Mouse (Mus musculus) left cerebral cortex, postnatal 36 days (tissue): ENCODE results near the gene Pik3ip1. TPM values are rescaled to one million over a fixed set of nuclear protein-coding genes. Genes with fewer than 3 reads are reported as not detected.

ENCODE experiments used
- DNase-seq, 2 experiments: peaks; one replicate each; pipeline ENCODE4 v3.0.0; 2021 to 2022; ENCODE audit warnings: low spot score in 2 of 2, mixed read lengths in 1 of 2
- intact Hi-C: fragments of 180-260 bp; cut with DNase I; formaldehyde crosslinking; loops from one replicate; pipeline ENCODE4 v1.15.1; 2025
- total RNA-seq, 2 experiments: library from RNA; stranded (reverse); gene quantifications; 2 replicates each; pipeline ENCODE4 v1.2.3; 2021

The Pik3ip1 gene
- total RNA-seq, 2 experiments from 2014 or later = 32.6 to 34.3 TPM

DNA sequence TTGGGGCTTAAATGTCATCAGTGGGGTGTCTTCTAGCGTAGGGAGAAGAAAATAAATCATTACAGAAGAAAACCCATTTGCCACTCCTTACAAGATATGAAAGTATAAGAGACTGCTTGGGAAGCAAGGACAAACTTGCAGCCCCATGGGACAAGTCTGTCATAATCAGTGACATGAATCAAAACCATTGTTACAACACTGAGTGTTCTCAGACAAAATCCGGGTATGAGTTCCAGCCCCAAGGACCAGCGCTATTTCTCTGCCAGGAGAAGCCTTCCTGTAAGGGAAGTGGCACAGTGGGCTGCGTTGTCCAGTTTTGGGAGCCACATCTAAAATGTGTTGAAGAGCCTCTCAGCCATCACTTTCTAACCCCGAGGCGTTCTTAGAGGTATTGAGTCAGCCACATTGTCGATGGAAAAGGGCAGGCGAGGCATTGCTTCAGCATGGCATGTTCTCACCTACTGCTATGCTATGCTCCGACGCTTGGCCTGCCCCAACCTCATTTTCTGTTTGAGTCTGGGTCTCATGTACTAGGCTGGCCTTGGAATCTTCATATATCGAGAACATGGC, 4.0 kb downstream of the Pik3ip1 start:
- DNase-seq = no peak
- intact Hi-C loops = no loop called here

DNA sequence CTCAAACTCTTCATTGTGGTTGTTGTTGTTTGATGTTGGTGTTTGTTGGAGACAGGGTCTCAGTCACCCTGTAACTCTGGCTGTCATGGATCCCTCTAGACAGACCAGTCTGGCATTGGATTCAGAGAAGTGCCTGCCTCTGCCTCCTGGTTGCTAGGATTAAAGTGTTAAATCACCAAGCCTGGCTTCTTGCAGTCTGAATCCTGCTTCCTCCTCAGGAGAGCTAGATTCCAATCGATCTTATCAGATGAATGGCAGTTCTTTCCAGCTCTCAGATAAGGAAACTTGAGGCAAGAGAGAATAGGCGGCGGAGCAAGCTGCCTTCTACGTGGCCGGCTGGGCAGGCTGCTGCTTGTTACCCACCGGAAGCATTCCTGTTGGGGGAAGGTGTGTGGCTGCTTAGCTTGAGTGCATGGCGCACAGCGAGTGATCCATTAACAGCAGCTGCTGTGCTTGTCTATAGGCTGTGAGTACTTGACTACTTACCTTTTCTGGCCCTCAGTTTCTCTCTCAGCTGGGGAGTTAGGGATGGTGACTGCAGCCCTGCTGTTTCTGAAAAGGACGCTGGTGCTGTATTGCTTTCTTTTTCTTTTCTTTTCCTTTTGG, 4.6 kb downstream of the Pik3ip1 start:
- DNase-seq = no peak
- intact Hi-C loops = no loop called here

DNA sequence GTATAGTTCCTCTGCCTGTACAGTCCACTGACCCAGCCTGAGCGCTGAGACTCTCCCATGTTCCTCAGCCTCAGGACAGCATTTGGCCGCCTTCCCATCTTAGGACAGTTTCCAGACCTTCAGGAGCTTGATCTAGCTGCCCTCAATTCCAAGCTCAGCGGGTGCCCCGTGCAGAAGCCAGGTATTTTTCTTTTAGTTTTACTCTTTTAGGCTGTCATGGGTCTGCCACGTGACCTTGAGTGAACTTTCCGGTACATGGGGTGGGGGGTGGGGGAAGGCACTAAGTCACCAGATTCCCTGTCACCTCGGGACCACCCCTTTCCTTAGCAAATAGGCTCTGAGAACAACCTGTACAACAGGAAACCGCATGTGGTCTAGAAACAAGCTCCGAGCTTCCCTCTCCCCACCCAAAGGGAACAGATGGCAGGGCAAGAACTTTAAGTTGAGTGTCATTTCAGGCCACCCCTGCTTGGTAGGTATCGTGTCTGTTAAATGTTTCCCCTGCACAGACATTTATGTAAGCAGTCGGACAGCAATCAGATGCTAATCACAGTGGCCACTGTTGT, 5.5 kb downstream of the Pik3ip1 start:
- no peak for DNase-seq
- intact Hi-C loops = no loop called here

DNA sequence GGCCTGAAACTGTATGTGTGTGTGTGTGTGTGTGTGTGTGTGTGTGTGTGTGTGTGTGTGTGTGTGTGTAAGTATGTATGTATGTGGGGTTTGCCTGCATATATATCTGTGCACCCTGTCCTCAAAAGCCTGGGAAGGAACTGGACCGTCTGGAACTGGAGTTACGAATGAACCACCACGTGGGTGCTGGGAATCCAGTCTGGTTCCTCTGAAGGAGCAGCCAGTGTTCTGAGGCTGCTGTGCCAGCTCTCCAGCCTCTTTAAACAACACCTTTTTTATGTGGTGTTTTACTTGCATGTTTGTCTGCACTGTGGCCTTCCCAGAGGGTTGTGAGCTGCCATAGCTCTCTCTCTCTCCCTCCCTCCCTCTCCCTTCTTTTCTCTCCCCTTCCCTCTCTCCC, 6.4 kb downstream of the Pik3ip1 start:
- no peak for DNase-seq
- intact Hi-C loops = no loop called here

GRCm38 (mm10) chr11:3337173-3337955, 7.2 kb downstream of the Pik3ip1 start:
- peak; percentile 75 to 76 for DNase-seq
- intact Hi-C loops = no loop called here

DNA sequence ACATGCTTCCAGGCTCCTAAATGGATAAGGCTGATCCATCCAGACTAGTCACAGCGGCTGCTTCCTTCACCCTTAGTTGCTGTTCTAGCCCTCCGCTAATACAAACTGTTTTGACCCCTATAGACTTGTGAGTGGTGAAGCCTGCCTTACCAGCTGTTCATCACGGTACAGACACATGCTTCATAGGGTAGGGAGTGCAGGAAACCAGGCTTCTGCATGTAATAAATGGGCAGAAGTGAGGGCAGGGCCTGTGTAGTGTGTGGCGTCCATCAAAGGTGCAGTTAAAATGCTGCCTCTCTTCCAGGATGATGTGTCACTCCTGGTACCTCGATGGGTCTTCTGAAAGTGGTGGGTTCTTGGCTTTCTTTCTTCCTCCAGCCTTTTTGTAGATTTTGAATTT, 7.8 kb downstream of the Pik3ip1 start:
- intact Hi-C loops = no loop called here
- no peak for DNase-seq

DNA sequence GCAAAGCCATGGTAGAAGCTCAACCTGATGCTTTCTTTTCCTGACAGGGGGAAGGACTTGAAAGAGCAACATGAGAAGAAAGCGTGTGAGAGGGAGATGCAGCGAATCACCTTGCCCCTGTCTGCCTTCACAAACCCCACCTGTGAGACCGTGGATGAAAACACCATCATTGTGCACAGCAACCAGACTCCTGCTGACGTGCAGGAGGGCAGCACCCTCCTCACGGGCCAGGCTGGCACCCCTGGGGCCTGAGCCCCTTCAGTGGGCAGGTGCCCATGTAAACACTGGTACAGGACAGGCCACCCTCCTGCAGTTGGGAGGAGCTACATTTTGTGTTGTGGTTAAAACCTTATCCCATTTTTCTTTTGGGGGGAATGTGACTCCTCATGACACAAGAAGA, 11.3 kb downstream of the Pik3ip1 start:
- intact Hi-C loops = no loop called here
- no peak for DNase-seq

GRCm38 (mm10) chr11:3344916-3345315, 14.7 kb downstream of the Pik3ip1 start:
- intact Hi-C loops = no loop called here
- no peak for DNase-seq

DNA sequence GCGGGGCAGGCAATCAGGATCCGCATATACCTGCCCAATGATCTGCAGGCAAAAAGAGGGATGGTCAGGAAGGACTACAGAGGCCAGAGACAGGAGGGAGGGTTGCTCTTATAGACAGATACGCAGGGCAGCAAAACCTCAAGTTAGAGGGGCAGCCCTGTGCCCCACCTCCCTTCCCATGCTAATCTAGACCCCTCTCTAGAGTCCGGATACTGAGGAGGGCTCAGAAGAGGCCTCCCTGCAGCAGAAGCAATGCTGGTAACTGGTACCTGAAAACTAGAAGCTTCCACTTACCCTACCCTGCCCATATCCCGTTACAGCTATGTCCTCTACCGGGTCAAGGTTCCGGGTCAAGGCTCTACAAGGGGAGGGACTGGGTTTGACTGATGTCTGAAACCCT, 16.1 kb downstream of the Pik3ip1 start:
- intact Hi-C loops = loop anchor here (2.0 kb wide), 1 partner anchor 62 kb away; the partner anchor contains the start of gene Limk2
- DNase-seq = no peak

DNA sequence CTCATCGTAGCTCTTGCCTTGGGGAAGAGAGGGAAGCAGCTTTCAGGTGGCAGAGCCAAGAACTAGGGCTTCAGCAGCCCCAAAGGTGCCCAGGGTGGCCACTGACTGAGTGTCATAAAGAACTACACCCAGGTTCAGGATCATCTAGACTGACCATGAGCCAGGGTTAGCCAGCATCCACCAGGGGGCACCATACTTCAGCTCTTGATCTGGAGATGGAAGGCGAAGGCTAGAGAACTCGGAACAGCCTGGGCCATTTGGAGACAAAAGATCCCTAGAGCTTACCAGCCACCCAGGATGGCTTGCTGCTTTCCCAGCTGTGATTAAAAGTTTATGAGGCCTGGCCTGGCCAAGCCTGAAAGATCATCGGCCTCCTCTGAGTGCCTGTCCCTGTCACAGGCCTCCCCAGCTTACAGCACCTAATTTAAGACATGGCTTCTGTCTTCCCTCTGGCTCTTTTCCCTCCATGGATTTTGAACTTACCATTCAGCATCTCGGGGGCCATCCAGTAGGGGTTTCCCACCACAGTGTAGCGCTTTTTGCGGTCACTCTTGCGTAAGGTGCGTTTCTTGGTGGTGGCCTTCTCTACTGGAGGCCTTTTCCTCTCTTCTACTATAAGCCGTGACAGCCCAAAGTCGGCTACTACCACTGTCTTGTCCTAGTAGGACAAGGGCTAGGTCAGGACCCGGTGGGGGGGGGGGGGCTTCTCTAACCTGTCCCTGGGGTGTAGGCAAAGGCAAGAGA, 17.1 kb downstream of the Pik3ip1 start:
- peak; percentile 73 to 77 for DNase-seq
- intact Hi-C loops = loop anchor here (2.0 kb wide), 1 partner anchor 62 kb away; the partner anchor contains the start of gene Limk2

DNA sequence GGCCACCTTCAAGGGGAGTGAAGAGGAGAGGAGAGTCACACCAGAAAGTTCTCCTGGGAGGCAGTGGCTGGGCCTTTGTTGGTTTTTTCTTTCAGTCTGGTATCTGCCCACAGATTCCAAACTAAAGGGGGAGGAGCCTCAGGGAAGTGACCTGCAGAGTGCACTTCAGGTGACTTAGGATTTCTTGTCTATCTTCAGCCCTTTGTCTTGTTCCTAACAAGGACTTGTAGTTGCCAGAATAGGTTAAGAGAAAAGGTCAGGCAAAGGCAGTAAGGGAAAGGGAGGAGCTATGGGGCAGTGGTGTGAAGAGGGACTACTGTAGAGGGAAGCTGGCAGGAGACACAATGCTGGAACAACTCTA, 17.6 kb downstream of the Pik3ip1 start:
- intact Hi-C loops = loop anchor here (2.0 kb wide), 1 partner anchor 61 kb away; the partner anchor contains the start of gene Limk2

DNA sequence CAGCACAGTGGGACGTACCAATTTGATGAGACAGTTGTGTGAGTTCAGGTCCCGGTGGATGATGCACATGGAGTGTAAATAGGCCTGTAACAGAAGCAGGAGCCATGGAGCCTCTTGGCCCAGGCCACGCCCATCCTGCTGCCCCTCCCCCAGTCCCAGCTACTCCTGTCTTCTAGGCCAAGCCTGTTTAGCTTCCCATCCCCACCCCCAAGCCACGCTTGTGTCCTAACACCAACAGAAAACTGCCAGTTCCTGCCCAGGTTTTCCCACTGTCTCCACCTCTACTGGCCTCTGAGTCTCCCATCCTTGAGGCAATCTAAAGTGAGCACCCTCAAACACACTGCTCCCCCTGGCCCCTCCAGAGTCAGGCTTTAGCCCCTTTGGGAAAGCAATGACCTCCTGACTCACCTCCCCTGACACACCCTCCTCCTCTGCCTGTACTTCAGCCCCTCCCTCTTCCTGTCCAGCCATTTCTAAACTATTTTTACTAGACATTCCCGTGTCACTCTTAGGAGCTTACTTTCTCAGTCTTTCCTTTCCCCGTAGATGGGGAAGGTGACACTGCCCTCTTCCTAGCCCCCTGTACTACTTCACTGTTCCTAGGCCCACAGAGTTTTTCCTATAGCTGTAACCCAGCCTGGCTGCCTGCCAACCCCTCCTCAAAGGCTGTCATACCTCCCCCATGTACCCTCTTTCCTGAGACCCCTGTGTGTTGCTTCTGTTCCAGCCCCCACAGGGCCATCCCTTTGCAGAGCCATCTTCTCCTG, 18.6 kb downstream of the Pik3ip1 start:
- no peak for DNase-seq
- intact Hi-C loops = no loop called here

More for the DNA sequence above, 17.6 kb downstream of the Pik3ip1 start:
- DNase-seq = no peak

- intact Hi-C loops = no loop called here
- no peak for DNase-seq
These were observed 19.1 kb downstream of the Pik3ip1 start for GRCm38 (mm10) chr11:3349343-3349695.

DNA sequence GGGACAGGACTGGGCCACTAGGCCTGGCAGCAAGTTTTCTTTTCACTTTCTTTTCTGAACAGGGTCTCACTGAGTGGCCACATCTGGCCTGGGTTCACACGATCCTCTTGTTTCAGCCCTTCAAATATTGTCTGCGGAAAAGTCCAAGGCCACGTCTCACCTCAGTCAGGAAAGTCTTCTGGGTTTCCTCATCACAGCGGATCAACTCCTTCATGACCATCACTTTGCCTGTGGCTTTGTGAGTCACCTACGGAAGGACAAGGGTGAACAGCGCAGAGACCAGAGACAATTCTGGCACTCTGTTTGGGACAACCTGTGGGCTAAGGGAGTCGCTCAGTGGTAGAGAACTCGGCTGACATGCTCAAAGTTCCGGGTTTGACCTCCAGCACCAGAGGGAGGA, 21.9 kb downstream of the Pik3ip1 start:
- intact Hi-C loops = no loop called here
- no peak for DNase-seq

GRCm38 (mm10) chr11:3352990-3353585, 22.9 kb downstream of the Pik3ip1 start:
- DNase-seq = no peak
- intact Hi-C loops = no loop called here

GRCm38 (mm10) chr11:3362854-3363253, 32.7 kb downstream of the Pik3ip1 start:
- intact Hi-C loops = no loop called here
- DNase-seq = no peak

DNA sequence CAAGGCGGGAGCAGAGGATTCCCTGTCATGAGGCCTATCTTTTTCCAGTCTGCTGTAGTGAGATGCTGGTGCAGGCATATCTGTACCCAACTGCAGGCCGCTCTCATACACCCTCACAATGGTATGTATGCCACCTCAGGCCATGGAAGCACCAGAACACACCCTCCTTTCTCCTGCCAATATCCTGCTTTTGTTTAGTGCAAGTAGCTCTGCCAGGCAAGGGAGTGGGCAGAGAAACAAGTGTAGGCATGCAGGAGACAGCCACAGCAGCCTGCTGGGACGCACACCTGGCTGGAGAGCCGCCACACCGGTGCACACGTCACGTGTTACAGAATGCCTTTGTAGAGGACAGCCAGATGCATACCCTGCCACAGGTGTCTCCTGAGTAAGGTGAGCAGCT, 36.2 kb downstream of the Pik3ip1 start:
- intact Hi-C loops = no loop called here
- no peak for DNase-seq

DNA sequence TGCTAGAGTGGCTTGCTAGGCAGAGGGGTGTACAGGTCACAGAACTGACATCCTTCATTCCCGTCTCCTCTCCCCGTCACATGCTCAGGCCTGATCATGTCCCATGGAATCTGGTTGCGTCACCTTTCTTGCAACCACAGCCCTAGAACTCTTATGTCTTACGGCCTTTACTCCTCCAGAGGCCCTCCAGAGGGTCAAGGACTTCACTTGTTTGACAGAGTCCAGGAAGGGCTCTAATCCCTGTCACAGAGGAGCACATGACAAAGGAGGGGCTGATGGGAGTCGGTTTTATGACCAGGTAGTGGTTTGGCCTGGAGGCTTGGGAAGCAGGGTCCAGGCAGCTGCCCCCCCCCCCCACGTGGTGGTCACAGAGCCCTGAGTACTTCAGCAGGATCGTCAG, 38.8 kb downstream of the Pik3ip1 start:
- no peak for DNase-seq
- intact Hi-C loops = no loop called here

DNA sequence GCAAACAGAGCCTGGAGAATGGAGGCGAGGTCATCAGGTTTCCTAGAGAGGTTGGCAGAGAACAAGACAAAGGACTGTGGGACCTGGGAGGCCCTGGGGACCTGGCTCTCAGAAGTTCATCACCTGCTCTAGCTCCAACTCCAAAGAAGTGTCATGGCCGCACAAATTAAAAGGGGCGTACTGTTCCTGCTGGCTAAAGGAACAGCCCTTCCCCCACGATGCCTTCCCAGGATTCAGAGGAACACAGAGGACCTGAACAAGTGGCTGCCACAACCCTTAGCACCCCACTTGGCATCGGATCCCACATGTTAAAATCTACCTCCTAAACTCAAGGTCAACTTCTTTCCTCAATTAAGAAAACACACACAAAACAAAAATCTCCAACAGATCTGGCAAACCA, 39.2 kb downstream of the Pik3ip1 start:
- DNase-seq = no peak
- intact Hi-C loops = no loop called here
